Mouse (Mus musculus) spleen, adult 2 months (tissue): ENCODE data around the gene Odf2.

Experiments used
- CTCF ChIP-seq: fragments of 200-500 bp; IDR thresholded peaks from 2 replicates; pipeline ENCODE4 v1.5.1; 2011; ENCODE audit warnings: mild to moderate bottlenecking, inconsistent platforms; ENCODE audit not compliant: insufficient read depth, insufficient read length, insufficient replicate concordance; ENCODE audit errors: extremely low read depth
- POLR2A ChIP-seq: fragments of 200-500 bp; IDR thresholded peaks from 2 replicates; pipeline ENCODE4 v1.6.1; 2011; ENCODE audit warnings: low read depth, low read length, inconsistent platforms

DNA sequence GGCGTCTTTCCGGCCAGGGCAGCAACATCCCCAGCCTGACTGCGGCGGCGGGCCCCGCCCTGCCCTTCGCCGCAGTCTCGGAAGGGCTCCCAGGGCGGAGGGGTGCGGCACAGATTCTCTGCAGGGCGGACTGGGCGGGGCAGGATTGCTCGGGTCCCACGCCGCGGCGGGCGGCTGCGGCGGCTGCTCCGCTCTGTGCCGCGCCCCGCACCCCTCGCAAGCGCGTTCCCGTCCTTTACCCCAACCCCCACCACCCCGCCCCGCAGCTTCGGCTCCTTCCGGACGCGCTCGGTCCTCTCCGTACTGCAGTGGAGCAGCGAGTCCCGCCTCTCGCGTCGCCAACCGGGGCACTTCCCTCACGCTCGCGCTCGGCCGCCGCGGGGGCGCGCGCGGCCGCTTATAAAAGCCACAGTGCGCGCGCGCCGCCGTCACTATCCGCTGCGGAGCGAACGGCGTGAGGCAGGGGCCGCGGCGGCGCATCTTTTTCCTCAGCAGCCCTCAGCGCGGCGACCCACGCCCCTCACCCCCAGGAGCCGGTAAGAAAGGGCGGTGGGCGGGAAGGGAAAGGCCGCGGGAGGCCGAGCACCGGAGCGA is 76.3 kb downstream of the Odf2 start, which contains the start of gene Sptan1:
- TF ChIP-seq CTCF: no peak
- TF ChIP-seq POLR2A: peak; percentile 96
